Mouse (Mus musculus) thymus, adult 2 months (tissue): ENCODE results near the gene Rnf220. TPM values are rescaled to one million over a fixed set of nuclear protein-coding genes. Genes with fewer than 3 reads are reported as not detected.
A peak's percentile ranks its signal among the peaks of the same experiment; 100 is the strongest.

Experiments
- DNase-seq: peaks from one replicate; pipeline ENCODE4 v3.0.0; 2021
- H3K27ac ChIP-seq: fragments of 200-500 bp; 2 replicates; pipeline ENCODE4 v1.5.1; 2012; ENCODE audit warnings: low read length, control low read depth; ENCODE audit not compliant: control insufficient read depth, insufficient read depth
- H3K27me3 ChIP-seq: fragments of 200-500 bp; 2 replicates; pipeline ENCODE4 v1.6.1; 2012; ENCODE audit warnings: mild to moderate bottlenecking, low read length, moderate library complexity, mixed read lengths; ENCODE audit not compliant: control insufficient read depth, insufficient read depth
- H3K36me3 ChIP-seq: fragments of 200-500 bp; 2 replicates; pipeline ENCODE4 v1.6.1; 2012; ENCODE audit warnings: mild to moderate bottlenecking, low read length, moderate library complexity; ENCODE audit not compliant: control insufficient read depth, insufficient read depth
- H3K4me1 ChIP-seq: fragments of 200-500 bp; replicated peaks from 2 replicates; pipeline ENCODE4 v1.6.1; 2012; ENCODE audit warnings: low read length; ENCODE audit not compliant: control insufficient read depth, insufficient read depth
- H3K4me3 ChIP-seq: fragments of 200-500 bp; 2 replicates; pipeline ENCODE4 v1.5.1; 2012; ENCODE audit warnings: mild to moderate bottlenecking, low read length, control low read depth, moderate library complexity; ENCODE audit not compliant: control insufficient read depth, insufficient read depth
- CTCF ChIP-seq: fragments of 200-500 bp; IDR thresholded peaks from 2 replicates; pipeline ENCODE4 v1.5.1; 2012; ENCODE audit warnings: mild to moderate bottlenecking, control low read depth, low read length, moderate library complexity, borderline replicate concordance; ENCODE audit not compliant: control insufficient read depth, poor library complexity, insufficient read depth; ENCODE audit errors: extremely low read depth
- POLR2A ChIP-seq: fragments of 200-500 bp; IDR thresholded peaks from 2 replicates; pipeline ENCODE4 v1.6.1; 2012; ENCODE audit warnings: mild to moderate bottlenecking, low read length, control low read depth, moderate library complexity; ENCODE audit not compliant: control insufficient read depth, poor library complexity, insufficient read depth; ENCODE audit errors: extremely low read depth
- WGBS: fragments of 180-500 bp; shearing (Covaris S2); methylation state at CpG from one replicate; pipeline ENCODE4 v1.1.7; 2018; 5-methylcytosine and 5-hydroxymethylcytosine counted together
- polyA plus RNA-seq: library from polyadenylated mRNA; depleted of rRNA; stranded (reverse); fragments of >200 nt; gene quantifications from 2 replicates; pipeline ENCODE4 v1.2.3, GENCODE M21; 2012

The Rnf220 gene
- polyA plus RNA-seq, 1 experiment, result 178 TPM

DNA sequence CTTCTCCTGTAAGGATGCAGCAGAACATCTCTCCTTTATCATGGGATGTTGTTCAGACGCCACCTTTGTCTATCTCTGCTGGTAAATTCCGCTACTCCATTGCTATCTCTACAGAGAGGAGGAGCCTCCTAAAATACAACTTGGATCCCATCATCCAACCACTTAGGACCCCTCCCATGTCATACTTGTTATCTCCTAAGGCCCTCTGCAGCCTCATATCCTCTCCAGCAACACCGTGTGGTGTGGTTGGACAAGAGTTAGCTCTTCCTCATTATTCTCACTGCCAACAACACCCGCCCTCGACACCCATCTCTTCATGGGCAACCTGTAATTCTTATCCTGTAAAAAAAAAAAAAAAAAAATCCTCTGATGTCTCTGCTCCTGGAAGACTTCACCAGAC is 175.8 kb downstream of the Rnf220 start:
- WGBS, result 94% methylated on average over 5 of the region's 5 CpGs
- H3K27me3 ChIP-seq, result no peaks in the 10 kb centered on the region
- TF ChIP-seq CTCF (no peak), POLR2A (no peak)

DNA sequence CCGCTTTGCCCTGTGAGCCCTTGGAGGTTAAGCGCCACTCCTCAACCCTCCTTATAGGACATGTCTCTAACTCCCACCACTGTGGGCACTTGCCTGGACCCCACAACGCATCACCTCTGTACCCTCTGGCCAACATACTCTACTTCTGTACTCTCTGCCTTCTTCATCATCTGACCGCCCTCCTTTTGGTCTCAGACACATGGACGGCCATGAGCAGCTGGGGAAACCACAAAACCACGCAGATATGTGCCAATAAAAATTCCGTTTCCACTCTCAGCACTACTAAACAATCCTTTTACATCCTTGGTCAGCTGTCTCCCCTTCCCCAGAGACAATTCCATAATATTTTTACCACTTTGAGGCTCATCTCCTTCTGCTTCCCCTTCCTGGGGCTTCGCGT is 178.3 kb downstream of the Rnf220 start:
- H3K27me3 ChIP-seq, result no peaks in the 10 kb centered on the region
- 79% methylated on average over 9 of the region's 9 CpGs for WGBS

More for the DNA sequence above, 175.8 kb downstream of the Rnf220 start:
- Histone ChIP-seq H3K27ac (no peak overlapping the region), H3K4me1 (no peaks in the 10 kb centered on the region), H3K36me3 (no peaks in the 10 kb centered on the region), H3K4me3 (no peak overlapping the region)
- no peak for DNase-seq

DNA sequence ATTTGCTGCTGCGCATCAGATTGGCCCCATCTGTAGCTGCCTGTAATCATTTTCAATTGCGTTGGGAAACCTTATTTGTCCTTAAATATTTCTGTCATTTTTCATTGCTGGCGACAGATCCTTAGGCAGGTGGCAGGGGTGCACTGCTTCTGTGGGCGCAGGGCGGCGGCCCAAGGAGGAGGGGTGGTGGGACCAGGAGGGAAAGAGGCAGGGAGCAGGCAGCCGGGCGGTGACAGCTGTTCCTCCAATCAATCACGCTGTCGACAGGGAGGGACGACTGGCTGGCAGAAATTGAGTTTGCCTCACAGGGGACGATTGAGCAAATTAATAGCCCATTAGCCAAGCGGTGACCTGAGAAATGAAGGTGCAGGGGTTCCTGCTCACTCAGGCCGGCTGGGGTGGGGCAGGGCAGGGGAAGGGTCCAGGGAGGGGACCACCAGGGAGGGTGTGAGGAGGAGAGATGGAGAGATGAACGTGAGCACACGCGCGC is 179.1 kb downstream of the Rnf220 start:
- no peak overlapping the region for H3K4me3 ChIP-seq
- no peaks in the 10 kb centered on the region for H3K36me3 ChIP-seq
- WGBS, result 90% methylated on average over 18 of the region's 18 CpGs
- TF ChIP-seq POLR2A (no peak), CTCF (no peak)
- H3K27ac ChIP-seq, result no peak overlapping the region
- H3K27me3 ChIP-seq, result no peaks in the 10 kb centered on the region
- no peak for DNase-seq
- no peaks in the 10 kb centered on the region for H3K4me1 ChIP-seq

More for the DNA sequence above, 178.3 kb downstream of the Rnf220 start:
- Histone ChIP-seq H3K4me3 (no peak overlapping the region), H3K4me1 (no peaks in the 10 kb centered on the region), H3K27ac (no peak overlapping the region), H3K36me3 (no peaks in the 10 kb centered on the region)
- TF ChIP-seq CTCF (no peak), POLR2A (no peak)
- DNase-seq, result no peak

DNA sequence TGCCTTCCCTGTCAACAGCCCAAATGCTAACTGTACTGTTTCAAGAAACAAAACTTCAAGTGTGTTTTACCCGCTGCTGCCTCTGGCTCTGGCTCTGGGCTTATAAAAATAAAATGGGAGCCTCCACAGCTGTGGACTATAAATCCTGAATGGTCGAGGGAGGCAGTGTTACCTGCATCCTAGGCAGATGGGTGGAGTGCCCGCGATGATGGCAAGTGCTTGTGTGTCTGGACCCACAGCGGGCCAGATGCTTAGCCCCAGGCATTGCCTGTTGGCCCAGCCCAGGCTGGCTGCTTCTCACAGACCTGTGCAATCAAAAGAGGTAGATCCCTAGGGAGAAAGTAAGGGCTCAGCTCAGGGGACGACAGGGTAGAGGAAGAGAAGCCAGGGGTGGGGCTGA is 180.1 kb downstream of the Rnf220 start:
- no peak for DNase-seq
- no peak overlapping the region for H3K4me3 ChIP-seq
- H3K27me3 ChIP-seq, result no peaks in the 10 kb centered on the region

DNA sequence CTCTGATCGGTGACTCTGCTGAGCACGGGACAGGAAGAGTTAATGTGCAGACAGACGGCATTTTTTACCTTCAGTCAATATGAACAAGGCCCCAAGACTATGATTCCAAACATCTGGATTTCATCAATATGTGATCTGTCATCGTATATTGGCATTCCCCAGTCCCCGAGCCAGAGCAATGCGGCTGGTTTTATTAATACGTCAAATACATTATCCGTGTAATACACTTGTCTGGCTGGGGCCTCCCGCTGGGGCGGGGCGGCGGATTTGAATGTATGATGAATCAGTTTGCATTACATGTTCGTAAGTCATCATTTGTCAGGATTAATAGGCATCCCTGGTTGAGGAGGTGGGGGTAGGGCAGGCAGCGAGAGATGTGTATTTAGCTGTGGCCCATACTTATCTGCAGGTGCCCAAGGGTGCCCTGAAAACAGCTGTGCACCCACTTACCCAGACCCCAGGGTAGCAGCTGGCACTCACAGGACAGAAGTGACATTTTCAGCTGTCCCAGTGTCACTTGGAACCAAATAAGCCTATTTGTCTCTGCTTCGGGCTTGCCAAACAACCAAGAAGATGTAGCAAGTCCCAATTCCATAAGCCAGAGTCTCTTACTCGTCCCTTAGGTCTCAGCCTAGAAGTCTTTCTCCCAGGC is 181.9 kb downstream of the Rnf220 start:
- H3K4me1 ChIP-seq, result no peaks in the 10 kb centered on the region
- no peak for DNase-seq
- no peak overlapping the region for H3K27ac ChIP-seq
- H3K27me3 ChIP-seq, result no peaks in the 10 kb centered on the region
- no peak for TF ChIP-seq CTCF
- TF ChIP-seq POLR2A, result no peak
- WGBS, result 93% methylated on average over 16 of the region's 16 CpGs
- H3K36me3 ChIP-seq, result no peaks in the 10 kb centered on the region
- no peak overlapping the region for H3K4me3 ChIP-seq

More for the DNA sequence above, 180.1 kb downstream of the Rnf220 start:
- Histone ChIP-seq H3K27ac (no peak overlapping the region), H3K36me3 (no peaks in the 10 kb centered on the region), H3K4me1 (no peaks in the 10 kb centered on the region)
- no peak for TF ChIP-seq CTCF
- no peak for TF ChIP-seq POLR2A
- 83% methylated on average over 6 of the region's 6 CpGs for WGBS

DNA sequence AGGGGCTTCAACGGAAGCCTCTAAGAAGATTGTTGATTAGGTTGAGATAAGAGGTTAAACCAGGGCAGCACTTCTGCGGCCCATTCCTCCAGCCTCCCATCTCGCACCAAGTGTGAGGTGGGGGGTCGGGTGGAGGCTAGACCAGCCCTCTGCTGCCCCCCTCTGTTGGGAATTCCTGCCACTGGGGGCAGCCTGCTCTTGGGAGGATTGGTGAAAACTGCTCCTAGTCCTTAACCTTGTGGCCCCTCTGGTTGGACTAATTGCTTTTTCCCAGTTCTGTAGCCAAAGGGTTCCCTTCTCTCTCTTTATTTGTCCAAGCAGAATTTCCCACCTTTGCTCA is 183.8 kb downstream of the Rnf220 start:
- 88% methylated on average over 4 of the region's 4 CpGs for WGBS
- TF ChIP-seq CTCF (0 out of 2 replicates have a peak, but pooled peaks have one; percentile 18), POLR2A (no peak)
- Histone ChIP-seq H3K4me1 (no peaks in the 10 kb centered on the region), H3K27ac (no peak overlapping the region), H3K36me3 (no peaks in the 10 kb centered on the region), H3K27me3 (no peaks in the 10 kb centered on the region), H3K4me3 (no peak overlapping the region)
- peak; percentile 11 for DNase-seq
